Mouse (Mus musculus): ENCODE measurements around the gene Myo1d. TPM values are rescaled to one million over a fixed set of nuclear protein-coding genes. Genes with fewer than 3 reads are reported as not detected.

The Myo1d gene
- polyA plus RNA-seq, 1 experiment = 80.4 TPM

- 71% methylated on average over 11 of the region's 11 CpGs for WGBS
- H3K4me3 ChIP-seq (replicated peaks; ENCODE audit: extremely low read depth, low read depth, low read length) = no peak overlapping the region
- H3K4me1 ChIP-seq (ENCODE audit: control insufficient read depth, insufficient read depth, low read length) = no peaks in the 10 kb centered on the region
- DNase-seq = no peak
- TF ChIP-seq POLR2A (IDR thresholded peaks at IDR 0.05; ENCODE audit: borderline replicate concordance, extremely low read depth, low read depth, low read length) = no peak
- no peak for TF ChIP-seq CTCF (IDR thresholded peaks at IDR 0.05; ENCODE audit: insufficient read depth, low read length)
Observed at GRCm38 (mm10) chr11:80553046-80553445, 226.8 kb downstream of the Myo1d start.

GRCm38 (mm10) chr11:80551634-80552033 lies 228.2 kb downstream of the Myo1d start:
- no peak overlapping the region for H3K4me3 ChIP-seq (replicated peaks; ENCODE audit: extremely low read depth, low read depth, low read length)
- 53% methylated on average over 3 of the region's 3 CpGs for WGBS
- no peak for TF ChIP-seq CTCF (IDR thresholded peaks at IDR 0.05; ENCODE audit: insufficient read depth, low read length)
- no peak for TF ChIP-seq POLR2A (IDR thresholded peaks at IDR 0.05; ENCODE audit: borderline replicate concordance, extremely low read depth, low read depth, low read length)
- H3K4me1 ChIP-seq (ENCODE audit: control insufficient read depth, insufficient read depth, low read length) = no peaks in the 10 kb centered on the region
- DNase-seq = no peak

GRCm38 (mm10) chr11:80550264-80550663 lies 229.6 kb downstream of the Myo1d start:
- Histone ChIP-seq H3K4me1 (ENCODE audit: control insufficient read depth, insufficient read depth, low read length) (no peaks in the 10 kb centered on the region), H3K4me3 (replicated peaks; ENCODE audit: extremely low read depth, low read depth, low read length) (no peak overlapping the region)
- no peak for TF ChIP-seq POLR2A (IDR thresholded peaks at IDR 0.05; ENCODE audit: borderline replicate concordance, extremely low read depth, low read depth, low read length)
- whole genome bisulfite sequencing = 72% methylated on average over 10 of the region's 10 CpGs
- no peak for DNase-seq

- DNase-seq = no peak
- H3K4me1 ChIP-seq (ENCODE audit: control insufficient read depth, insufficient read depth, low read length) = no peaks in the 10 kb centered on the region
- 67% methylated on average over 6 of the region's 6 CpGs for WGBS
- TF ChIP-seq POLR2A (IDR thresholded peaks at IDR 0.05; ENCODE audit: borderline replicate concordance, extremely low read depth, low read depth, low read length) (no peak), CTCF (IDR thresholded peaks at IDR 0.05; ENCODE audit: insufficient read depth, low read length) (no peak)
- H3K4me3 ChIP-seq (replicated peaks; ENCODE audit: extremely low read depth, low read depth, low read length) = no peak overlapping the region
Observed at GRCm38 (mm10) chr11:80549854-80550253, 230.0 kb downstream of the Myo1d start.

GRCm38 (mm10) chr11:80546233-80546632 lies 233.6 kb downstream of the Myo1d start:
- no peak overlapping the region for H3K4me3 ChIP-seq (replicated peaks; ENCODE audit: extremely low read depth, low read depth, low read length)
- WGBS = 80% methylated on average over 2 of the region's 2 CpGs
- no peaks in the 10 kb centered on the region; the same call in 1 of the 2 replicates for H3K4me1 ChIP-seq (ENCODE audit: control insufficient read depth, insufficient read depth, low read length)
- DNase-seq = no peak
- no peak for TF ChIP-seq CTCF (IDR thresholded peaks at IDR 0.05; ENCODE audit: insufficient read depth, low read length)
- TF ChIP-seq POLR2A (IDR thresholded peaks at IDR 0.05; ENCODE audit: borderline replicate concordance, extremely low read depth, low read depth, low read length) = no peak

GRCm38 (mm10) chr11:80539056-80539455 lies 240.8 kb downstream of the Myo1d start:
- TF ChIP-seq POLR2A (IDR thresholded peaks at IDR 0.05; ENCODE audit: borderline replicate concordance, extremely low read depth, low read depth, low read length) = no peak
- no peak for TF ChIP-seq CTCF (IDR thresholded peaks at IDR 0.05; ENCODE audit: insufficient read depth, low read length)
- Histone ChIP-seq H3K4me1 (ENCODE audit: control insufficient read depth, insufficient read depth, low read length) (no peaks in the 10 kb centered on the region), H3K4me3 (replicated peaks; ENCODE audit: extremely low read depth, low read depth, low read length) (no peak overlapping the region)
- DNase-seq = no peak
- WGBS = 67% methylated on average over 4 of the region's 4 CpGs

- 17% methylated on average over 1 of the region's 1 CpGs for WGBS
- H3K4me3 ChIP-seq (replicated peaks; ENCODE audit: extremely low read depth, low read depth, low read length) = no peak overlapping the region
- no peak for DNase-seq
- H3K4me1 ChIP-seq (ENCODE audit: control insufficient read depth, insufficient read depth, low read length) = no peaks in the 10 kb centered on the region; the same call in 1 of the 2 replicates
- TF ChIP-seq POLR2A (IDR thresholded peaks at IDR 0.05; ENCODE audit: borderline replicate concordance, extremely low read depth, low read depth, low read length) (no peak), CTCF (IDR thresholded peaks at IDR 0.05; ENCODE audit: insufficient read depth, low read length) (no peak)
Observed at GRCm38 (mm10) chr11:80532966-80533365, 246.9 kb downstream of the Myo1d start.

- no peak for TF ChIP-seq CTCF (IDR thresholded peaks at IDR 0.05; ENCODE audit: insufficient read depth, low read length)
- no peak for TF ChIP-seq POLR2A (IDR thresholded peaks at IDR 0.05; ENCODE audit: borderline replicate concordance, extremely low read depth, low read depth, low read length)
- 82% methylated on average over 8 of the region's 8 CpGs for WGBS
- no peak for DNase-seq
- Histone ChIP-seq H3K4me3 (replicated peaks; ENCODE audit: extremely low read depth, low read depth, low read length) (no peak overlapping the region), H3K4me1 (ENCODE audit: control insufficient read depth, insufficient read depth, low read length) (no peaks in the 10 kb centered on the region; the same call in 1 of the 2 replicates)
Observed at GRCm38 (mm10) chr11:80529149-80529548, 250.7 kb downstream of the Myo1d start.

GRCm38 (mm10) chr11:80527697-80528096 lies 252.1 kb downstream of the Myo1d start:
- no peak overlapping the region for H3K4me3 ChIP-seq (replicated peaks; ENCODE audit: extremely low read depth, low read depth, low read length)
- TF ChIP-seq CTCF (IDR thresholded peaks at IDR 0.05; ENCODE audit: insufficient read depth, low read length) (peak; percentile 30; the same call in 1 of the 2 replicates), POLR2A (IDR thresholded peaks at IDR 0.05; ENCODE audit: borderline replicate concordance, extremely low read depth, low read depth, low read length) (no peak)
- no peak for DNase-seq
- peaks cover 7% of the 10 kb centered on the region for H3K4me1 ChIP-seq (ENCODE audit: control insufficient read depth, insufficient read depth, low read length)

- DNase-seq = no peak
- no peak for TF ChIP-seq CTCF (IDR thresholded peaks at IDR 0.05; ENCODE audit: insufficient read depth, low read length)
- TF ChIP-seq POLR2A (IDR thresholded peaks at IDR 0.05; ENCODE audit: borderline replicate concordance, extremely low read depth, low read depth, low read length) = no peak
- peaks cover 7% of the 10 kb centered on the region for H3K4me1 ChIP-seq (ENCODE audit: control insufficient read depth, insufficient read depth, low read length)
- WGBS = 81% methylated on average over 5 of the region's 5 CpGs
- no peak overlapping the region for H3K4me3 ChIP-seq (replicated peaks; ENCODE audit: extremely low read depth, low read depth, low read length)
Observed at GRCm38 (mm10) chr11:80524213-80524612, 255.6 kb downstream of the Myo1d start.
